Mouse (Mus musculus) kidney, adult 2 months (tissue): ENCODE results near the gene Ndufb8.
A peak's percentile ranks its signal among the peaks of the same experiment; 100 is the strongest.

Source experiments
- CTCF ChIP-seq: fragments of 200-500 bp; conservative IDR thresholded peaks from 2 replicates; pipeline ENCODE4 v1.5.1; 2011; ENCODE audit warnings: low read depth, mild to moderate bottlenecking, control low read depth, low read length, moderate library complexity, mixed read lengths; ENCODE audit not compliant: insufficient read depth, insufficient read length
- POLR2A ChIP-seq: fragments of 200-500 bp; IDR thresholded peaks from one replicate; pipeline ENCODE4 v1.6.1; 2011; ENCODE audit warnings: low read depth, low read length, control low read depth

- TF ChIP-seq CTCF (0 out of 2 replicates have a peak, but pooled peaks have one; percentile 2), POLR2A (no peak)
These were observed 40.5 kb downstream of the Ndufb8 start for GRCm38 (mm10) chr19:44514521-44515451.
